Mouse (Mus musculus) lung, postnatal 14 days (tissue): ENCODE results near the gene Gkn3.

Experiments
- DNase-seq: peaks from one replicate; pipeline ENCODE4 v3.0.0; 2021

The Gkn3 gene

DNA sequence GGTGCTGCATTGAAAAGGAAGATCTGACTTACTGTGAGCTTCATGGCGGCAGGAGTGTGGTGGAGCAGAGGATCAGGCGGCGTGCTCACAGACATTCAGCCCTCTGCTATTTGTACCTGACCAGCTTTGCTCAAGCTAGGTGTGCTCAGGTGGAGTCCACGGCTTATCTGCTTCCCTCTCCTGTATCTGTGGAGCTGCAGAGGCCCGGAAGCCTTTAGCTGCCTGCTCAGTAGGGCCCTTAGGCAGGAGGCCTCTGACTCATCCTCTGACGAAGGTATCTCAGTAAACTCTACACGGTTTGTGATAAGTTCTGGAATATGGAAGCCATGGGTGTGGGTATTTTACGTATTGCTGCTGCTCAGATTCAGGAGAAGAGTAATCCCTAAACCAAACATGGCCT, 37.9 kb downstream of the Gkn3 start, which contains the start of gene Gkn1:
Gene Gkn1, minus strand, starts transcription at position 114 of the 400 bp plus-strand sequence.
- no peak for DNase-seq

DNA sequence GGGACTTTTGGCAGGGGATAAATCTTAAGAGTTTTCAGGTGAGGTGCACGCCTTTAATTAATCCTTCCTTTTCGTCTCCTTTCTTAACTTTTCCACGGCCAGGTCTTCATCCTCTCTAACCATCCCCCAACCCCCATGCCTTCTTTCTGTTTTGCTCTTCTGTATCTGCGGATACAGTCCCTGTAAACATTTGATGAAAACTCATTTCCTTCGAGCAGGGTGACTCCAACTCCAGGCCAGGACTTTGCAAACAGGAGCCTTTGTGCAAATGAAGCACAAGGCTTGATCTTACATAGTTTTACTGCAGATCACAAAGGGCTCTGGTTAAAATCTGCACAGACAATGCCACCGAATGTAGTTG, 52.8 kb downstream of the Gkn3 start:
- DNase-seq = no peak

DNA sequence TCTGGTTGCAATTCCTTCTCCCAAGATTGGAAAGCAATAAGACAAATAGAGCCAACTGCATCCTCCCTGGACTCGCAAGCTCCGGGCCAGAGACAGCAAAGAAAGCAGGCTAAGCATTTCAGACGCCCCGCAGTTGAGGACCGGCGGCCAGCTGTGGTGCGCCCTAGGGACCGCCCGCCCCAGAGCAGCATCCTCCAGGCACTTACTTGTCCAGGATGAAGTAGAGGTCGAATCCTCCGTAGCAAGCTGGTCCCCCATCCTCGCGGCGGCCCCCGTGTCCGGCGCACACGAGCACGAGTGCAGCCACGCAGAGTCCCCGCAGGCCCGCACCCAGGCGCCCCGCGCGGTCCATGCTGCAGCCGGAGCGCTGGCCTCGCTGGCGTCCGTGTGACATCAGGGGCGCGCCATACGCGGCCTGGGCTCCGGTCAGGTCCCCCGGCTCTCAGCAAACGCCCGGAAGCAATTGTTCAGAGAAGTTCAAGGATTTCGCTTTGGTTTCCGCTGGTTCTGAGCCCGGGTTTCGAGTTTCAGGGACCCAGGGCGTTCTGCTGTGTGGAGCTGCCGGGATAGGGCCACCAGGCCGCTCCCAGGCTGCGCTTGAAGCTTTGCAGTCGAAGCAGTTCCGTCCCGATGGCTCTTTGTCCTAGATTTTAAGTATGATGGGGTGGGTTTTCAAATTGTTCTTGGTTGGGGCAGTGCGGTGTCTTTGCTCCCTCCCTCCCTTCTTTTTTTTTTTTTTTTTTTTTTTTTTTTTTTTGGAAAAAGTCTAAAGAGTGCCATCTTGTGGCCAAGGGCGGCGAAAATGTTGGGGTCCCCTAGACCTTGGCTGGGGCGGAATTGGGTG, 53.4 kb downstream of the Gkn3 start, which contains the start of gene Antxr1:
Gene Antxr1, minus strand, starts transcription at position 731 of the 844 bp plus-strand sequence.
- peak; percentile 69 for DNase-seq

DNA sequence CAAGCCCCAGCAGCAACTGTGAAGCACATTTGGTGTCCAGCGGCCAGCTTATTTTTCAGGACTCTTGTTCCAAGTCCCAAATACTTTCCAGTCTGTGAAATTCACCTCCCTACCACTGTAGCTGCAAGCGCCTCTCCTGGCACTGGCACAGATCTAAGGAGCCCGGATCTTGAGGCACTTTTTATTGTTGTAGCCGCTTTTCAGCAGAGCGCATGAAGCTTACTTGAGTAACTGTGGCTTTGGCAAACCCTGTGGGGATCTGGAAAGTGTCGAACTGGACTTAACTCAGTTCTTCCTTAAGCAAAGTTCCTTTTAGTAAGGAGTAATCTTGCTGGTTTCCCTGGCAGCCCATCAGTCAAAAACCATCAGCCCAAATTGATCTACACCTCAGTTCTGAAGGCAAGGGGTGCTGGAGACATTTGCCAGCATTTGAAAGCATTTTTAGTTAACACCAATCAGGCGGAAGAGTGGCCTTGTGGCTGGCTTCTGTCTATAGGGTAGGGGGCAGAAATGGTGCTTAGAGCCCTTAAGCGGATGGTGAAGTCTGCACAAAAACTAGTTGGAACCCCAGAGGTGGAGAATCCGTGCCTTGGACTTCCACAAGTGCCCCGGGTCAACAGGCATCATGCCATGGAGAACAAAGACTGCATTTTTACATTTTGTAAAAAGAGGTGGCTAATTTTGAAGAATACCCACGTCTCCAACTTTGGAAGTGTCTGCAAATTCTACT, 54.2 kb downstream of the Gkn3 start:
- peak; percentile 58 for DNase-seq
